Mouse (Mus musculus) B cell, adult 2 months (primary cell): ENCODE measurements around the gene Secisbp2.
A peak's percentile ranks its signal among the peaks of the same experiment; 100 is the strongest.
"Not testable (repeated sequence)": the region's sequence is repeated elsewhere in the genome, so short reads cannot be mapped to it uniquely, and the experiment has no call there.

Experiments
- DNase-seq, 2 experiments: peaks; one replicate each; pipeline ENCODE4 v3.0.0; 2022

Gene Secisbp2

GRCm38 (mm10) chr13:51651408-51652064 is at the start of gene Secisbp2:
Gene Secisbp2, plus strand, starts transcription at chr13:51651697.
- DNase-seq = peak; percentile 94 to 95

- no peak for DNase-seq
Observed at GRCm38 (mm10) chr13:51602764-51603163, 48.7 kb upstream of the Secisbp2 start.

GRCm38 (mm10) chr13:51603221-51603893 is 48.1 kb upstream of the Secisbp2 start:
- no peak for DNase-seq

- DNase-seq = no peak
Observed at GRCm38 (mm10) chr13:51603894-51604244, 47.6 kb upstream of the Secisbp2 start.

- DNase-seq = no peak
Observed at GRCm38 (mm10) chr13:51609231-51609630, 42.3 kb upstream of the Secisbp2 start.

GRCm38 (mm10) chr13:51611060-51611459 is 40.4 kb upstream of the Secisbp2 start:
- DNase-seq = no peak

- DNase-seq = no peak
Observed at GRCm38 (mm10) chr13:51611500-51611899, 40.0 kb upstream of the Secisbp2 start.

- no peak for DNase-seq
Observed at GRCm38 (mm10) chr13:51615815-51616214, 35.7 kb upstream of the Secisbp2 start.

- no peak for DNase-seq
Observed at GRCm38 (mm10) chr13:51616417-51617044, 35.0 kb upstream of the Secisbp2 start.

- DNase-seq = no peak
Observed at GRCm38 (mm10) chr13:51617306-51617705, 34.2 kb upstream of the Secisbp2 start.

GRCm38 (mm10) chr13:51617861-51618260 is 33.6 kb upstream of the Secisbp2 start:
- peak; percentile 68 to 69 for DNase-seq

- DNase-seq = no peak
Observed at GRCm38 (mm10) chr13:51618602-51619001, 32.9 kb upstream of the Secisbp2 start.

- DNase-seq = no peak
Observed at GRCm38 (mm10) chr13:51622626-51623025, 28.9 kb upstream of the Secisbp2 start.

GRCm38 (mm10) chr13:51623678-51624077 is 27.8 kb upstream of the Secisbp2 start:
- DNase-seq = no peak

GRCm38 (mm10) chr13:51628273-51628848 is 23.1 kb upstream of the Secisbp2 start:
- no peak for DNase-seq

GRCm38 (mm10) chr13:51631354-51631992 is 20.0 kb upstream of the Secisbp2 start:
- DNase-seq = no peak

- DNase-seq = no peak
Observed at GRCm38 (mm10) chr13:51632560-51633218, 18.8 kb upstream of the Secisbp2 start.

GRCm38 (mm10) chr13:51635384-51635783 is 16.1 kb upstream of the Secisbp2 start:
- DNase-seq = not testable (repeated sequence)

- peak; percentile 23 to 32 for DNase-seq
Observed at GRCm38 (mm10) chr13:51638958-51639357, 12.5 kb upstream of the Secisbp2 start.

- no peak for DNase-seq
Observed at GRCm38 (mm10) chr13:51641424-51641823, 10.1 kb upstream of the Secisbp2 start.

- no peak for DNase-seq
Observed at GRCm38 (mm10) chr13:51642171-51642778, 9.2 kb upstream of the Secisbp2 start.
